Mouse (Mus musculus) small intestine, adult 2 months (tissue): ENCODE results near the gene Brinp2.

Experiments
- CTCF ChIP-seq: fragments of 200-500 bp; IDR thresholded peaks from 2 replicates; pipeline ENCODE4 v1.5.1; 2012; ENCODE audit warnings: low read depth, mild to moderate bottlenecking, control low read depth, inconsistent platforms, low read length, moderate library complexity, mixed read lengths; ENCODE audit not compliant: insufficient replicate concordance, insufficient read length; ENCODE audit errors: extremely low read depth
- POLR2A ChIP-seq: fragments of 200-500 bp; IDR thresholded peaks from 2 replicates; pipeline ENCODE4 v1.6.1; 2012; ENCODE audit warnings: low read depth, mild to moderate bottlenecking, control low read depth, inconsistent platforms, low read length, moderate library complexity

GRCm38 (mm10) chr1:158213736-158214135 is 142.4 kb downstream of the Brinp2 start:
- TF ChIP-seq POLR2A (no peak), CTCF (no peak)
